Mouse (Mus musculus): ENCODE results near the gene Capn13.
A peak's percentile ranks its signal among the peaks of the same experiment; 100 is the strongest.

The Capn13 gene

DNA sequence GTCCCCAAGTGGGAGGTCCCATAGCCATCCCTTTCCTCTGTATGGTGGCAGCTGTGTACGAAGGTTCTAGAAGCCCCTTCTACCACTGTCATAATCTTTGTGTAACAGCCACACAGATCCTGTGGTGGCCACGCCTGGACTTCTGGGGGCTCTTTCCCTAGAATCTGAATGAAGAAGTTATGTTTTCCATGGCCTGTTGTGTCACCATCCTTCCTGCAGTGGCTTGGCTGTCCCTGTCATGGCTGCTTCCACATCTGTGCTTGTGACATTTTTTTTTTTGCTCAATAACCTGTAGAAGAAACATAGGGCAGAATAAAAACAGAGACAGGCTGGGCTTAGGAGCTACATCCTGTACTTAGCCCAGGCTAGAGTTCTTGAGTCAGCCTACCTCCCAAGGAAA is at the start of gene Capn13:
TSS of gene Capn13 (minus strand) at position 5 of the 400 bp plus-strand sequence.
- no peak for DNase-seq (ENCODE audit: low spot score in 2 of 2)

DNA sequence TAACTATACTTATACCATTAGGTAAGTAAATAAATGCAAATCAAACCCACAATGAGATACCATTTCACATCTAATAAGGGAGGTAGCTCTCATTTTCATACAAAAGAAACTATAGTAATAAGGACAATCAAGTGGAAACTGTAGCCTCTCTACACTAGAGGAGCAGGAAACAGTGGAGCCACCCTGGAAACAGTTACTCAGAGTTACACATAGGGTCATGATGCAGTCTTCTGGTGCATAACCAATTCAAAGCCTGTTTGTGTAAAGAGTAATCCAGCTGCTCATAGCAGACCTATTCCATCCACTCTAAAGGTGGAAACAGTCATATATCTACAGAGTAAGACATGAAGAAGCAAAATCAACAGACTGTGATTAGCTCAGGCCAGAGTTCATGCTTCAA is 48.4 kb upstream of the Capn13 start:
- no peak for DNase-seq (ENCODE audit: low spot score in 2 of 2)

DNA sequence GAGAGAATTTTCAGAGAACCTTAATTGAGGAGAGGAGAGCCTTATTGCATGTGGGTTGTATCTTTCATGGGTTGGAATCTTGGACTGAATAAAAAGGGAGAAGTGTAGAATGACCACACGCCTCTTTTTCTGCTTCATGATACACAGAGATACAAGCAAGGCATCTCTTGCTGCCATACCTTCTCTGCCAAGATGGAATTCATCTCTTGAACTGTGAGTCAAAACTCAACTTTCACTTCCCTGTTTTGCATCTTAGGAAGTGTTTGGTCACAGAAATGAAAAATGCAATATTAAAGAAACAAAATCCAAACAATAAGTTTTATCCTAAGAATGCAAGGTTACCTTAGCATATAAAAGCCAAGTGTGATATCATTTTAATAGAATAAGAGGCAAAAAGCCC is 40.1 kb upstream of the Capn13 start:
- no peak for DNase-seq (ENCODE audit: low spot score in 2 of 2)

DNA sequence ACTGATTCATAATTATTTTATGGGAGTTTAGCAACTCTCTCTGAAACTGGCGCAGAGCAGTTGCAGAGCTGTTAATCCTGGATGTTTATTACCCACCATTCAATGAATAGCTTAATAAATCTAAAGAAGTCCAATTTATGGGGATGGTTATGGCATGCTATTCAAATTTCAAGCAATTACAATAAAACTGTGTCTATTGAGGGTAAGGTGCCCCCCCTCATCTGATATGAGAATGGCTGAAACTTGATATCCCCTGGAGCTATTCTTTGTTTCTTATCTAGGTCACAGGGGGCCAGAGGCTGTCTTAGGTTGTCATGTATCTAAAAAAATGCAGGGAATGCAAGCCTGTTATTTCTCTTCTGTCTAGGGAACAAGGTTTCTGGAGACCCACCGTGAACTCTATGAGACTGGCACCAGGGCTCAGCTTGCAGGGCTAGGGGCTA is 31.9 kb upstream of the Capn13 start:
- DNase-seq (ENCODE audit: low spot score in 2 of 2) = no peak

DNA sequence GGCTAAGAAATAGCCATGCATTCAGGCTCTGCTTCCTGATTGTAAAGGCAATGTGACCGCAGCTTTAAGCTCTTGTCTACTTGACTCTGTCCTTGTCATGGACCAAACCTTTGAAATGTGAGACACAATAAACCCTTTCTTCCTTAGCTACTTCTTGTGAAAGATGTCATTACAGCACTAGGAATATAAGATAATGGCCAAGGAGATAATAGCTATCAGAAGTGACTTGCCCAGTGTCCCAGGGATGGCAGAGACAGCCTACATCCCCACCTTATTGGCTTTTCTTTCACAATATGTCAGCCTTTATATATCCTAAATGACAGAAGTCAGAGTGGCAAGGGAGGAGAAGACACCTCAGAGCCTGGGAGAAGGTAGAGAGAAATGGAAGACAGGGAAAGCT is 31.4 kb upstream of the Capn13 start:
- DNase-seq (ENCODE audit: low spot score in 2 of 2) = no peak

DNA sequence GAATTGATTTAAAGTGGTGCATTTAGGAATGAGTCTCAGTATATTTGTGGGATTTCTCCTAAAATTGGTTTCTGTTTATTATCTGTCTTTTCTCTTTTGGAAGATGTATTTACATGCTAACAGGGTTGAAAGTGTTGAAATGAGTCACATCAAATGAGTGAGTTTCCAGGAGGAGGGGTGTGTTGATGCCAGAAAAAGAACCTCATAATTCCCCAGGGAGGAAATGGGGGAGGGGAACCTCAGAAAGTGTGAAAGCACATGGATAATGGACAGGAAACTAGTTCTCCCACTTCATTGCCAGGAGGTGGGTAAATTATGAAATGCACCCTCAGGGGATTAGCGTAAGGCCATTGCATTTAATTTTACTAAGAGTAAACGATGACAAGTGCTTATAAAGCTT is 16.7 kb upstream of the Capn13 start:
- peak; percentile 5 to 19 for DNase-seq (ENCODE audit: low spot score in 2 of 2)

DNA sequence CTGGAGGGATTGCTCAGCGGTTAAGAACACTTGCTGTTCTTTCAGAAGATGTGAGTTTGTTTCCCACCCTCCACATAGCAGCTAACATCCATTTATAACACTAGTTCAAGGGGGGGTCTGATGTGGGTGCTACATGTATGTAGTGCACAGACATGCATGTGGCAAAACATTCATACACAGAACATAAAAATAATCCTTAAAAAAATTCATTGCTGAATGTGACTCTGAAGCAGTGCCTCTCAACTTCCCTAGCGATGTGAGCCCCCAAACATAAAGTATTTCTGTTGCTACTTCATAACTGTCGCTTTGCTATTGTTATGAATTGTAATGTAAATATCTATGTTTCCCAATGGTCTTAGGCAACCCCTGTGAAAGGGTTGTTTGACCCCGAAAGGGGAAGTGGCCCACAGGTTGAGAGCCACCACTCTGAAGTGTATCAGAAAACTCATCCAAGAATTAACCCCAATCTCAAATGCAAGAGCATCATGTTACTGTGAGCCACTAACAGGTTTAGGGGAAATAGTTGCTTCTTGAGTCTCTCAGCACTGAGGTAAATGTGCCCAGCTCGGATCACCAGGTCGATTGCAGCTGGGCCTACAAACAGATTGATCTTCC is 15.6 kb upstream of the Capn13 start:
- no peak for DNase-seq (ENCODE audit: low spot score in 2 of 2)

DNA sequence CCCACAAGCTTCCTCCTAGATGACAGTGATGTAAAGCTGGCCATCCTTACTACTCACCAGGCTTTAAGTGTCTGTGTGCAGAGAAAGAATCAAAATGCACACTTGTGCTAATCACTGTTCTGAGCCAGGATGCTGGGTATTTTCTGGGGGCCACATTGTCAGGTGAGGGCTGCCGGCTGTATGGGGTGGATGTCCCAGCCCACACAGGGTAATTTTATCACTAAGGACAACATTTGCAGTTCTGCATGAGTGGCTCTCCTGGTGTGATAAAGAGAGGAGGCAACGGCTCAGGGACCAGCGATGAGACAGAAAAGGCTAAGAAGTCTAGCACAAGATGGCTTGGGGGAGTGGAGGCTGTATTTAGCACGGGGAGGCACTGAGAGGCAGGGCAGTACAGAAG is 11.2 kb upstream of the Capn13 start:
- no peak for DNase-seq (ENCODE audit: low spot score in 2 of 2)

DNA sequence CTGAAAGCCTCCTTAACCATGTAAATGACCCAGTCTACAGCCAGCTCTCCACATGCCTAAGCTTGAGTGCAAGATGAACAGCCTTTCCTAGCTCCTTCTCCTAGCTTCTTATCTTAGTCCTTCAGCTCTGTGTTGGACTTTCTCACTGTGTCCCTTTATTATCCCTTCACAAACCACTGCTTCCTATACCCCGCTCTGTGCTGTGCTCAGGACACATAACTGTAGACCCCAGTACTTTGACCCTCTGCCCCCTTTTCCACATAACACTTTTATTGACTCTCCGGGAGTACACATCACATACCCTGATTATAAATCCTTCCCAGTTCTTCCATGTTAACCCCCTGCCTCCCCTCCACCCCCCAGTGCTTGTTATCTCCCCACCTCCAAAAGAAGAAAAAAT is 606 bp upstream of the Capn13 start:
- DNase-seq (ENCODE audit: low spot score in 2 of 2) = no peak

DNA sequence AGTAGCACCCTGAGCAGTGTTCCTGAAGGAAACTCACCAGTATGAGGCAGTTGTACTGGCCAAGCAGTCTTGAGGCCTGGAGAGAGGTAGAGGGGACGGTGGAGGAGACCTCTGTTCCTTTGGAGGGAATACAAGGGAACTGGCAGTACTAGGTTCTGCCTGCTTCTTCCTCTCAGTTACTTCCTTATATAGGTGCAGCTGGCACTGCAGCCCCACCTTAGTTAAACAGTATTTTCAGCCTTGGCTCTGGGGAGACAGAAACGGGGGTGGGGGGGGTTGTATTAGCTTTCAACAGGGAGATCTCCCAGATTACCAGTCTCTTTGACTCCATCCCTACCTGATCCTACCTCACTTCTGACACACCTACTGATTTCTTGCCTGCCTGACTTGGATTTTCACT is 1.5 kb downstream of the Capn13 start:
- DNase-seq (ENCODE audit: low spot score in 2 of 2) = no peak

DNA sequence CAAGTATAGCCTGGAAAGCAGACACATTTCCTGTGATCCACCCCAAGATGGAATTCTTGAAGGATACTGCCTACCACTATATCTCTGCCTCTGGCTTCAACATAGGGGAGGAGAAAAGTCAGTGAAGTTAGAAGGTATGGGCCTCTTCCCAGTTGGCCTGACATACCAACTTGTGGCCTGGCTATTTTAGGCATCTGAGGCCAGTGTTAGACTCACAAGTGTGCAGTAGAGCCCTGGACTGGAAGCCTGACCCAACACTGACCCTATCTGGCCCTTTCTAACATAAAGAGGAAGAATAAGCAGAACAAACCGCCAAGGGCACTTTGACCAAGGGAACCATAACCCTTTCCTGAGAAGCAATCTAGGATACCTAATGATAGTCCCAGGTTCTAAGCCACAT is 7.3 kb downstream of the Capn13 start:
- peak; percentile 3 to 7 for DNase-seq (ENCODE audit: low spot score in 2 of 2)

DNA sequence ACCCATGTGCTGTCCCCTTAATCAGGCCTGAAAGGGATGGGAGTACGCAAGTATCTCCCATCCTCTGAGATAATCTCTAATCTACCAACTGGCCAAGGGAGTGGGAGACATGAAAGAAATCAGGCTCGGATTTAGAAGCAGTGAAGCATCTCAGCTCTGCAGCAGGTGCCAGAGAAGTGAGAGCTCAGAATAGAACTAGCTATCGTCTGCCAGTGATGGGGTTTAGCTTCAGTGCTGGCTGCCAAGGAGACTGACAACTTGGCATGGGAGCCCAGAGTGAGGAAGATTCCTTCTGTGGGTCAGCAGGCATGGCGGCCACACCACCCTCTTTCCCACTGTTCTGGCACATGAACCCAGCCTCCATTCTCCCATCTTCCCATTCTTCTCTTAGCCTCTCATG is 8.9 kb downstream of the Capn13 start:
- peak; percentile 40 to 43 for DNase-seq (ENCODE audit: low spot score in 2 of 2)

DNA sequence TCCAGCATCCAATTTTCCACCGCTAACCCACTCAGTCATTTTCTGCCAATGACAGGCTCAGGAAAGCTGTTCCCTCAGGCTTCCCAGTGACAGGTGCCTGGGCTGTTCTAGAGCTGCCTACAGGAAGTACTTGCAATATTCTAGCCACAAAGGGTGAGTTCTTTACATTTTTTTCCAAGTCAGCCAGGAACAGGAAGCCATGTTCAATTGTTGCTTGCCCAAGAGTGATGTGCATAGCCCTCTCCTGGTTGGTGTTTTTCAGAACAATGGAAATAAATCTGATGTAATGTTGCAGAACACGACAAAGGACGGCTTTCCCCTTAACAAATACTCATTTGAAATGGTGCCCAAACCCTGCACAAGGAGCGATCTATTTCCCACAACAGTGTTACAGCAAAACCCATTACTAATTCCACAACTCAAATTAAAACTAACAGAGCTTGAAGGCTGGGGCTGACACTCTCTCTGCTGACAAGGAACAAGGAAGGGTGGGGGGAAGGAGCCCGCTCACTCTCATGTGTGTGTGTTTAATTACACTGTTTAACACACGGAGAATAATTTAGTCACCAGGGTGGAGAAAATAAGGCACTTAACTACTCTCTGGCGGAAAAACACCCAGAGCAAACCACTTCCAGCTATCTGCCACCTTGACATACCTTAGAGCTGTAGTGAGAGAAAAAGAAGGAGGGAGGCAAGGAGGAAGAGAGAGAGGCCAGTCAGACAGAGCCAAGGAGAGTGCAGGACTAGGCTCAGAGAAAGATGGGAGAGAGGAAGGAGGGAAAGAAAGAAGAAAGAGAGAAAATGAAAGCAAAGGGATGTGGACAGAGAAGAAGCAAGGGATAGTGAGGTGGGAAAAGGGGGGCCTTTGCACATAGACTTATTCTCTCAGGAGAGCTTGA is 10.2 kb downstream of the Capn13 start:
- no peak for DNase-seq (ENCODE audit: low spot score in 2 of 2)

DNA sequence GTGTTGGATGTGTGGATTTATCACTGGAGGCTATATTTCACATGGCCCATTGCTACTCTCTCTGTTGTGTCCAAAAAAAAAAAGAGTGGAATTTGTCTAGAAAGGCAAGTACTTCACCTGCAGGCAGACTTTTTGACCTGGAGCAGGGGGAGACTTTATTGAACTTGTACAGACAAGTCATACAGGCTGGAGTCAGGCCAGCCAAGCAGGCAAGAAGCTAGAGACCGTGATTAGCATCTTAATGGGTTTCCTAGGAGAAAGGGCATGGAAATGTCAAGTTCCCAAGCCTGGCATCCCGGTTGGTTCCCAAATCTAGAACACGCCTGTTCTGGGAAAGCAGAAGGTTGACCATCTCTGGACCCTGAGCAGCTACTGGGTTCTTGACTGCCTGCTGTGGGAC is 11.3 kb downstream of the Capn13 start:
- no peak for DNase-seq (ENCODE audit: low spot score in 2 of 2)

DNA sequence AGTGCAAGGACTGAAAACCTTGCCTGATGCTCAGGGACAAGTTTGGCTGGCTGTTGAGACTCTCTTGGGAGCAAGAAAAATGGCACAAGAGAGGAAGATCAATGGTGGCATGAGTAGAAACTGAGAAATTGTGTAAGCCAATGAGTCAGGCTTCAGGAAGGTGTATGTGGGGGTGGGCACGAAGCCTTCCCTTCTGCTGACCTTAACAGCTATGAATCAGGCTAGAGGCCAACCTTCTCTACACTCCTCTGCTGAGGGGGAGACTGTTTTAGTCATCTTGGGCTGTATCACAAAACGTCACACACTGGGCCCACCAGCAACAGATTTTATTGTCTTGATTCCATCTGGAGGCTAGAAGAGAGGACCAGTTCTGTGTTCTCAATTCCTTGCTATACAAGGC is 14.1 kb downstream of the Capn13 start:
- DNase-seq (ENCODE audit: low spot score in 2 of 2) = no peak

DNA sequence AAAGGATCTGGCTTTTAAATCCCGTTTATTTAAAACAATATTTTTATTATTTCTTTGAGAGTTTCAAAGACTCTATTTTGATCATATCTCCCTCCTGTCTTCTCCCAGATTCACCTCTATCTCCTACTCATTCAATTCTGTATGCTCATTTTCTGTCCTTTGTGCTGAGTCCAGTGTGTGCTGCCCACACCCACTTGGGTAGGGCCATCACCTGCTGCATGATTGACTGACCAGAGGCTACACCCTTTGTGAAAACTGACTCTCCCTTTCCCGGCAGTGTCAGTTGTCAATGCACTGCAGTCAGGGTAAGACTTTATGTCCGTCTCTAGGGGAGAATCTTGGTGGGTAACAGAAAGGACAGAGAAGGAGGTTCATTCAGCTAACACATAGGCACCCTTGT is 14.7 kb downstream of the Capn13 start:
- DNase-seq (ENCODE audit: low spot score in 2 of 2) = no peak

DNA sequence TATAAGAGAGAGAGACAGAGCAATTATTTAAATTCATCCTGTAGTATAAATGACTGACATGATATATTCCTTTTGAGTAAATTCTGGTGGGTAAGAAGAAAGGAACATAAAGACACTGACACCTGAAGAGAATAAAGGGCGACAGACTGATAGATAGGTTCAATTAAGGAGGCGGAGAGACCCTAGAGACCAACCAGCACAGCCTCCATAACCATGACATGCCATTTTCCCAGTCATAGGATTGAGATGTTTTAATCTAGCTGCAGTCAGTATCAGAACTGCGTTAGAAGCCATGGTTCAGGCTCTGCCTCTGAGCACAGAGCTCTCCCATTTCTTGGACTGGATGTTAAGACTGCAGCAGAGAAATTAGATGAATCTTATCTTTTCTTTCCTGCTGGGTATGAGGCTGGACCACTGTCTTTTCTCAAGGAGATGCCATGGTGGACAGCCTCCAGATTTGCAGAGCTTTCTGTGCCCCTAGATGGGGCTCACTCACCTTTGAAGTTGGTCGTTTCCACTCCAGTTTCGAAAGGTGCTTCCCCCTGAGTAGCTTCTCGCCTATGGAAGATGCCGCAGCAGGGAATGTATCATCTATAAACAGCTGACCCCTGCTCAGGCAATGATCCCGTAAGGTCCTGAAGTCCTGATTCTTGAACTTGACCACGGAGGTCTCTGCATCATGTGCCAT is 18.2 kb downstream of the Capn13 start:
- no peak for DNase-seq (ENCODE audit: low spot score in 2 of 2)

DNA sequence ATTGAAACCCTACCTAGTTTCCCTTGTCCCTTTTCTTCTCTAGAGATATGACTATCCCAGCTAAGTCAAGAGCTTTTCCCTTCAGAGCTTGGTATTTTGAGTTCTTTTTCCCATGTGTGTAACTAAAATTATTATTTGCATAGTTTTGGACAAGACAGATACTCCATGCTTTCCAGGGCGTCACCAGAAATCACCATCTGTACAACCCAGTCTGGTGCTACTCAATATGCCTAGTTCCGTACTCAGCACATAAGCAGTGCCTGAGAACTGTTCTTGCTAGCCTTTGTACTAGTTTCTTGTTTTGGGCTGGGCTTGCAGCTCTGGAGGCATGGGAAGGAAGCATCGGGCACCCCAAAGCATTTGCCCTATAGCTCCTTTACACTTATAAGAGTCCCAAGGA is 19.0 kb downstream of the Capn13 start:
- no peak for DNase-seq (ENCODE audit: low spot score in 2 of 2)

DNA sequence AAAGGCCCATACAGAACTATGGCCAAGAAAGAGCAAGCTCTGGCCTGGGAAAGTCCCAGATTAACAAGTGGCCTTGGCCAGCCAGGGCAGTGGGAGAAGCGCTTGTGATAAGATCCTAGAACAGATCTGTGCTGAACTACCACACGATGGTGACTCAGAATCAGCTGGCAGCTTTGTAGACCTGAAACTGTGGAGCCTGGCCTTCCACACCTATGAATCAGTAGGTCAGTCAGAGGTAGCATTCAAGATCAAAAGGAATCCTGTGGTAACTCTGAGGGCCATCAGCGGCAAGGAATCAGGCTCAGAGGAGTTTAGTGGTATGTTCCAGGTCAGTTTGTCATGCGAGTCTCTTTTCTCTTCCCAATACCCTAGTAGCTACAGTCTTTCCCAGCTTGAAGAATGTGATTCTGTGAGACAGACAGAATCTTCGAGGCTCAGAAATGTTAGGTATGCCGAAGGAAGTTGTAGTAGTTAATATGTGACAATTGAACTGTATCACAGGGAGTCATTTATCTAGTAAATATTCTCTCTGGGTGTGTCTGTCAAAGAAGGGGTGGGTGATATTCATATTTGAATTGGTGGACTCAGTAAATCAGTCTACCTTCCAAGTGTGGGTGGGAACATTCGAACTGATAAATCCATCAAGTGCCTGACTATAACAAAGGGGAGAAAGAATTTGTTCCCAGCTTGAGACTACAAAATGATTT is 22.7 kb downstream of the Capn13 start:
- DNase-seq (ENCODE audit: low spot score in 2 of 2) = no peak

DNA sequence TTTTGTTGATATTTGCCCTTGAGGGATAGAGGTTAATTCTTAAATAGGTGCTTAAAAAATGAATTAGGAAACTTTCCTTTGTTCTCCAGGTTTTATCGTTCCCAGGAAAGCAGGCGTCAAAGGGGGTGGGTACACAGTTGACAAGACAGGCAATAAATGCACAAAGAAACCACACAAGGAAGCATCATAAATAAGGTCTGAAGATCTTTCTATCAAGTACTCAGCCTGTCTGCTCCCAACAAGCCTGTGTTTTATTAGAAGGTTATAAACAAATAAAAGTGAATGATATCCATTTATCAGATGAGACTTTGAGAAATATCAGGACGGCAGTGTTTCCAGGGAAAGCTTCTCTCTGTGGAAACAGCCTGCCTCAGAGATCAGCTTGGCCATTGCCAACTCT is 33.3 kb downstream of the Capn13 start:
- DNase-seq (ENCODE audit: low spot score in 2 of 2) = no peak

DNA sequence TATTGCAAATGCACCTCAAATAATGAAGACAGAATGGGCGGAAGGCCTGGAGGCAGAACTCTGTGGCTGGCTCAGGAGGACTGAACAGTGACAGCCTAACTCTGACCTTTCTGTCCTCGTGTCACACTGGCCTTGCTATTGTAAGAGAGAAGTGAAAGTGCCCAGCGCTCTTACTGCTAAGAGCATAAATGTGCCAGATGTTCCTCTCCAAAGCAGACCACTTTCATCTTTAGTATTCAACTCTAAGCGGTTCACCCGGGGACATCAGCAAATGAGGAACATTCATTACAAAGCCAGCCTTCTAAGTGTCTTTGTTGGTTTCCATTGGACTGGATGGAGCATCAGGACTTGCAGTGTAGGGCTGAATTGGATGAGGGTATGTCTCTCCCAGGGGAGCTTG is 39.6 kb downstream of the Capn13 start:
- peak; percentile 3 to 31 for DNase-seq (ENCODE audit: low spot score in 2 of 2)
